Mouse (Mus musculus): ENCODE measurements around the gene Hes2. TPM values are rescaled to one million over a fixed set of nuclear protein-coding genes. Genes with fewer than 3 reads are reported as not detected.

Gene Hes2
- polyA plus RNA-seq, 1 experiment from 2014 or later, result not detected

DNA sequence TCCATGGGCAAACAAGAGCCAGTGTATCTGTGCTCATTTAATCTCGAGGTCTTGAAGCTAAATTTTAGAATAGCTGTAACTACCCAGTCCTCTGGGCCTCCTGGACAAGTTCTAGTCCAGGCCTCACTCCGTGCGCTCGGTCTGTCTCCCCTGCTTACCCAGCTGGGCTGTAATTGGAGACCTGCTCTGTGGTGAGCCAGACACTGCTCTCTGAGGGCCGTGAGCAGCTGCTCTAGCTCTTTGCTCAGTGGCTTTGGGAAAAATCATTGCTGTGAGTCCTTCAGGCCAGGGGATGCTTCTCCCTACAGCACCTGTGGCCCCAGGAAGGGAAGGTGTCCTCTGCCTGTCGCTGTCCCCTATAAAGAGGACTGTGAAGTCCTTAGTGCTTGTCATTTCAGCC, 47.5 kb downstream of the Hes2 start:
- WGBS, result 72% methylated on average over 6 of the region's 6 CpGs
- Histone ChIP-seq H3K4me3 (ENCODE audit: low read depth, low read length) (no peak overlapping the region), H3K9me3 (replicated peaks; ENCODE audit: control insufficient read depth, low read length) (no peaks in the 10 kb centered on the region), H3K4me1 (ENCODE audit: control insufficient read depth, insufficient read depth, low read length) (no peaks in the 10 kb centered on the region; the same call in 1 of the 2 replicates), H3K27me3 (replicated peaks; ENCODE audit: control insufficient read depth, insufficient read depth, low read length) (no peaks in the 10 kb centered on the region), H3K36me3 (ENCODE audit: control insufficient read depth, insufficient read depth, low read length) (no peaks in the 10 kb centered on the region), H3K27ac (ENCODE audit: low read depth, low read length) (no peak overlapping the region), H3K4me2 (ENCODE audit: low read length) (no peak overlapping the region), H3K9ac (ENCODE audit: low read length) (no peak overlapping the region)
- ATAC-seq (no peak), DNase-seq (ENCODE audit: low spot score) (no peak)

DNA sequence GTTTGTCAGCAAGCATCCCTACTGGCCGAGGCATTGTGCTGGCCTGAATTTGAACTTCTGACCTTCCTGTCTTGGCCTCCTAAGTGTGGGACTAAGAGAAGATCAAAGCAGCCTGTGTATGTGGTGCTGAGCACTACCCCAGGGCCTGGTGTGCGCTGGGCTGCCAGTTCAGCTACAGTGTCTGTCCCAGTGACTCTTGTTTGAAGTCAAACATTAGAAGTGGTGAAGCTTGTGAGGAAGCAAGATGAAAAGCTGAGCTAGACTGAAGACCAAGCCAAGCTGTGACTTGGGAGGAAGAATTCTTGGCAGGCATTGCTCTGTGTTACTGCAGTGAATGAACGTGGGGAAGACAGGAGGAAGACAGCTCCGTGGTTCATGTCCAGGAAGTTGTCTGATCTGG, 51.0 kb downstream of the Hes2 start:
- 75% methylated on average over 4 of the region's 4 CpGs for WGBS
- ATAC-seq (no peak), DNase-seq (ENCODE audit: low spot score) (no peak)
- Histone ChIP-seq H3K9ac (ENCODE audit: low read length) (no peak overlapping the region), H3K4me1 (ENCODE audit: control insufficient read depth, insufficient read depth, low read length) (no peaks in the 10 kb centered on the region), H3K27me3 (replicated peaks; ENCODE audit: control insufficient read depth, insufficient read depth, low read length) (no peaks in the 10 kb centered on the region), H3K4me2 (ENCODE audit: low read length) (no peak overlapping the region), H3K4me3 (ENCODE audit: low read depth, low read length) (no peak overlapping the region), H3K36me3 (ENCODE audit: control insufficient read depth, insufficient read depth, low read length) (no peaks in the 10 kb centered on the region), H3K9me3 (replicated peaks; ENCODE audit: control insufficient read depth, low read length) (no peaks in the 10 kb centered on the region), H3K27ac (ENCODE audit: low read depth, low read length) (no peak overlapping the region)

Other genes with a start within 250 kb of the Hes2 start
- gene Dnajc11, start 225.2 kb upstream of the Hes2 start, polyA plus RNA-seq (2014; fragmentation: Nextera tagmentation; extraction: Ambion mirVana), result 67.9 and 78.9 TPM in 2 replicates
- gene Thap3, start 169.9 kb upstream of the Hes2 start, polyA plus RNA-seq (2014; fragmentation: Nextera tagmentation; extraction: Ambion mirVana), result 29.7 and 30.0 TPM in 2 replicates
- gene Phf13, start 162.6 kb upstream of the Hes2 start, polyA plus RNA-seq (2014; fragmentation: Nextera tagmentation; extraction: Ambion mirVana), result 11.8 and 14.6 TPM in 2 replicates
- gene Klhl21, start 150.1 kb upstream of the Hes2 start, polyA plus RNA-seq (2014; fragmentation: Nextera tagmentation; extraction: Ambion mirVana), result 0.69 and 1.8 TPM in 2 replicates
- gene Zbtb48, start 131.2 kb upstream of the Hes2 start, polyA plus RNA-seq (2014; fragmentation: Nextera tagmentation; extraction: Ambion mirVana), result 17.2 and 21.6 TPM in 2 replicates
- gene Tas1r1, start 120.3 kb upstream of the Hes2 start, polyA plus RNA-seq (2014; fragmentation: Nextera tagmentation; extraction: Ambion mirVana), result 0.32 and 0.70 TPM in 2 replicates
- gene Nol9, start 119.5 kb upstream of the Hes2 start, polyA plus RNA-seq (2014; fragmentation: Nextera tagmentation; extraction: Ambion mirVana), result 16.1 and 19.8 TPM in 2 replicates
- gene Plekhg5, start 86.4 kb upstream of the Hes2 start, polyA plus RNA-seq (2014; fragmentation: Nextera tagmentation; extraction: Ambion mirVana), result 5.0 and 7.1 TPM in 2 replicates
- gene Tnfrsf25, start 42.9 kb upstream of the Hes2 start, polyA plus RNA-seq (2014; fragmentation: Nextera tagmentation; extraction: Ambion mirVana), result 0.62 and 1.3 TPM in 2 replicates
- gene Espn, start 6.5 kb upstream of the Hes2 start, polyA plus RNA-seq (2014; fragmentation: Nextera tagmentation; extraction: Ambion mirVana), result 0.19 TPM in 1 of 2 replicates, not detected in the other
- gene Acot7, start 19.3 kb downstream of the Hes2 start, polyA plus RNA-seq (2014; fragmentation: Nextera tagmentation; extraction: Ambion mirVana), result 168 and 208 TPM in 2 replicates
- gene Gpr153, start 115.4 kb downstream of the Hes2 start, polyA plus RNA-seq (2014; fragmentation: Nextera tagmentation; extraction: Ambion mirVana), result 6.7 and 8.4 TPM in 2 replicates
- gene Hes3, start 132.8 kb downstream of the Hes2 start, polyA plus RNA-seq (2014; fragmentation: Nextera tagmentation; extraction: Ambion mirVana), result not detected in 2 replicates
- 13.2 and 18.2 TPM in 2 replicates for gene Icmt, start 138.4 kb downstream of the Hes2 start, polyA plus RNA-seq (2014; fragmentation: Nextera tagmentation; extraction: Ambion mirVana)
- gene Rnf207, start 160.1 kb downstream of the Hes2 start, polyA plus RNA-seq (2014; fragmentation: Nextera tagmentation; extraction: Ambion mirVana), result 2.4 and 2.5 TPM in 2 replicates
- 196 and 235 TPM in 2 replicates for gene Rpl22, start 166.9 kb downstream of the Hes2 start, polyA plus RNA-seq (2014; fragmentation: Nextera tagmentation; extraction: Ambion mirVana)
- 15.6 and 18.6 TPM in 2 replicates for gene Chd5, start 179.8 kb downstream of the Hes2 start, polyA plus RNA-seq (2014; fragmentation: Nextera tagmentation; extraction: Ambion mirVana)

Data from forebrain, embryonic 14.5 days (tissue).